Mouse (Mus musculus) kidney, embryonic 16.5 days (tissue): ENCODE results near the gene Itsn1. TPM values are rescaled to one million over a fixed set of nuclear protein-coding genes. Genes with fewer than 3 reads are reported as not detected.
A peak's percentile ranks its signal among the peaks of the same experiment; 100 is the strongest.

Source experiments
- ATAC-seq: fragments of 200-750 bp; cut with Nextera tagmentation; 2 replicates; pipeline ENCODE4 v1.8.0; 2017; ENCODE audit warnings: moderate TSS enrichment; ENCODE audit not compliant: low FRiP score, low TSS enrichment
- H3K27ac ChIP-seq: fragments of 300-500 bp; sonication (generic); 2 replicates; pipeline ENCODE4 v1.5.1; 2014; ENCODE audit warnings: low read length
- H3K27me3 ChIP-seq: fragments of 300-500 bp; sonication (generic); 2 replicates; pipeline ENCODE4 v1.6.1; 2014; ENCODE audit warnings: low read length, control low read depth, mixed read lengths; ENCODE audit not compliant: insufficient read depth
- H3K36me3 ChIP-seq: fragments of 300-500 bp; sonication (generic); 2 replicates; pipeline ENCODE4 v1.6.1; 2014; ENCODE audit warnings: low read length, control low read depth, mixed read lengths; ENCODE audit not compliant: insufficient read depth
- H3K4me1 ChIP-seq: fragments of 300-500 bp; sonication (generic); 2 replicates; pipeline ENCODE4 v1.6.1; 2014; ENCODE audit warnings: low read length, control low read depth, mixed read lengths; ENCODE audit not compliant: insufficient read depth
- H3K4me2 ChIP-seq: fragments of 300-500 bp; sonication (generic); replicated peaks from 2 replicates; pipeline ENCODE4 v1.6.1; 2014; ENCODE audit warnings: low read depth, low read length
- H3K4me3 ChIP-seq: fragments of 300-500 bp; sonication (generic); 2 replicates; pipeline ENCODE4 v1.5.1; 2014; ENCODE audit warnings: mild to moderate bottlenecking, low read length
- H3K9ac ChIP-seq: fragments of 300-500 bp; sonication (generic); replicated peaks from 2 replicates; pipeline ENCODE4 v1.6.1; 2014; ENCODE audit warnings: low read length
- H3K9me3 ChIP-seq: fragments of 300-500 bp; sonication (generic); 2 replicates; pipeline ENCODE4 v1.6.1; 2016; ENCODE audit warnings: low read length, control low read depth
- WGBS: fragments of 180-500 bp; shearing (Covaris S2); extraction: QIAGEN DNeasy Blood & Tissue Kit; methylation state at CpG from one replicate; pipeline ENCODE4 v1.1.7; 2014; 5-methylcytosine and 5-hydroxymethylcytosine counted together
- polyA plus RNA-seq: library from polyadenylated mRNA; unstranded; fragments of >200 nt; fragmentation: Nextera tagmentation; extraction: Ambion mirVana; gene quantifications from 2 replicates; pipeline ENCODE4 v1.2.1, GENCODE M21; 2015

The Itsn1 gene
- polyA plus RNA-seq, 1 experiment from 2014 or later, result 24.3 TPM

DNA sequence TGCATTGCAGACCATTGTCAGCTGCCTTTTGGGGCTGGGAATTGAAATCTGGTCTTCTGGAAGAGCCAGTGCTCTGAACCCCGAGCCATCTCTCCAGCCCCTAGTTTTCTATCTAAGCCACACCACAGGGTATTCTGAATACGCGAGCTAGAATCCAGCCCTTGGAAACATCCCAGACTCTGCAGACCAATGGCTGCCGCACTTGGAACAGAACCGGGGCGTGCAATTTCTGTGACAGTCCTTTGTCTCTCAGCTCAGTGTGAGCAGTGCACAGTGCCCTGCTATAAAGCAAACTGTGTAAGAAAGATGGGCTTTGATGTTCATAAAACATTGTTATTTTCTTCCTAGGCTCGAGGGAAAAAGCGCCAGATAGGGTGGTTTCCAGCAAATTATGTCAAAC, 138.6 kb downstream of the Itsn1 start:
- Histone ChIP-seq H3K4me1 (peaks cover 5% of the 10 kb centered on the region), H3K27me3 (no peaks in the 10 kb centered on the region), H3K9ac (no peak overlapping the region), H3K4me2 (no peak overlapping the region), H3K27ac (no peak overlapping the region), H3K9me3 (no peaks in the 10 kb centered on the region), H3K4me3 (no peak overlapping the region), H3K36me3 (peaks cover 26% of the 10 kb centered on the region)
- no peak for ATAC-seq
- 88% methylated on average over 8 of the region's 8 CpGs for WGBS

DNA sequence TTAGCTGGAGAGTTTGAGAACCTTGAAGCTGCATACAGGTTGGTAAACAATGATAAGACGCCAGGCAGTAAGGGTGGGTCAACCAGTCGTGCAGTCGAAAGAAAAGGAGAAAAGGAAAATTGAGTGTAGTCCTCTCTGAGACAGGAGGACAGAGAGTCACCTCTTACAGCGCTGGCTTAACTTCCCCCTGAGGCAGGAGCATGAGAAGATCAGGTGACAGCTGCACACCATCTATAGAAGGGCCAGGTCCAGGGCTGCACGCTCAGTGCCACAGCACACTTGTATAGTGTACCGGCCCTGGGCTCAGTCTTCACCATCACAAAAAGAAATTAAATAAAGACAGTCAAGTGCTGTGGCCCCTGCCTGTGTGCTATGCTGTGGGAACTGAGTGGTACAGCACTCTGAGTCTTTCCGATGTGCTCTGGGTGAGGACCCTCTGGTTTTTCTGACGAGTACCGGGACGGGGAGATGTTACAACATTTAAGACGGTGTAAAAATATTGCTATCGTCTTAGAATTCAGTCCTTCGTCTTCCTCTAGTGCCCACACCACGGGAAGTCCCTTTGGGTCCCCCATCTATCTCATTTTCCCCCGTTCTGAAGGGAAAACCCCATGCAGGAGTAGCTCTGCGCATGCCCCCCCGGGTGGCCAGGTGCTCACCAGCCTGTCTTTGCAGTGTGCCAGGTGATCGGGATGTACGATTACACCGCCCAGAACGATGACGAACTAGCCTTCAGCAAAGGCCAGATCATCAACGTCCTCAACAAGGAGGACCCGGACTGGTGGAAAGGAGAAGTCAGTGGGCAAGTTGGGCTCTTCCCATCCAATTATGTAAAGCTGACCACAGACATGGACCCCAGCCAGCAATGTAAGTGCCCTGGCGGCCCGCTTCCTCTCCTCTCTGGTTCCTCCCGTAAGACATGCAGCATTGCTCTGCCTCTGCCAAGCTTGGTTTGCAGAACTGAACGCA, 140.1 kb downstream of the Itsn1 start:
- Histone ChIP-seq H3K4me1 (no peaks in the 10 kb centered on the region), H3K27me3 (no peaks in the 10 kb centered on the region), H3K4me2 (no peak overlapping the region), H3K36me3 (peaks cover 19% of the 10 kb centered on the region), H3K4me3 (no peak overlapping the region), H3K9me3 (no peaks in the 10 kb centered on the region), H3K9ac (no peak overlapping the region), H3K27ac (no peak overlapping the region)
- ATAC-seq, result no peak
- WGBS, result 90% methylated on average over 28 of the region's 28 CpGs

DNA sequence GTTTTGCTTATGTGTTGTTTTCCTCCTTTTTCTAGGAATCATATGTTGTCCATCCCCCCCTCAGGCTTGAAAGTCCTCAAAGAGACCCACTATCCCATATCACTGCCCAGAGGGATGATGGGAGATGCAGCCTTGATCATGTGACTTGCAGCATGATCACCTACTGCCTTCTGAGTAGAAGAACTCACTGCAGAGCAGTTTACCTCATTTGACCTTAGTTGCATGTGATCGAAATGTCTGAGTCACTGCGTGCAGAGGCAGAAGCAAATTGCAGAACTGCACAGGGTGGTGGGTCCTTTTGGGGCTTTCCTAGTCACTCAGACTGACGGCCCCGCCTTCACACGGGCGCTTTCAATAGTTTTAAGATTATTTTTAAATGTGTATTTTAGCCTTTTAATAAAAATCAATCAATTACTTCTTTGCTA, 141.1 kb downstream of the Itsn1 start:
- WGBS, result 94% methylated on average over 6 of the region's 6 CpGs
- ATAC-seq, result no peak
- Histone ChIP-seq H3K4me3 (no peak overlapping the region), H3K36me3 (peaks cover 19% of the 10 kb centered on the region), H3K9me3 (no peaks in the 10 kb centered on the region), H3K27ac (no peak overlapping the region), H3K4me2 (no peak overlapping the region), H3K27me3 (no peaks in the 10 kb centered on the region), H3K4me1 (peaks cover under 1% of the 10 kb centered on the region; the same call in 1 of the 2 replicates), H3K9ac (no peak overlapping the region)

GRCm38 (mm10) chr16:91871188-91871587, 142.1 kb downstream of the Itsn1 start:
- WGBS, result 93% methylated on average over 6 of the region's 6 CpGs
- H3K9ac ChIP-seq, result no peak overlapping the region
- peaks cover 11% of the 10 kb centered on the region for H3K4me1 ChIP-seq
- no peak overlapping the region for H3K4me3 ChIP-seq
- H3K27me3 ChIP-seq, result no peaks in the 10 kb centered on the region
- no peaks in the 10 kb centered on the region for H3K9me3 ChIP-seq
- H3K36me3 ChIP-seq, result peaks cover 11% of the 10 kb centered on the region
- no peak for ATAC-seq
- no peak overlapping the region for H3K4me2 ChIP-seq
- H3K27ac ChIP-seq, result no peak overlapping the region

DNA sequence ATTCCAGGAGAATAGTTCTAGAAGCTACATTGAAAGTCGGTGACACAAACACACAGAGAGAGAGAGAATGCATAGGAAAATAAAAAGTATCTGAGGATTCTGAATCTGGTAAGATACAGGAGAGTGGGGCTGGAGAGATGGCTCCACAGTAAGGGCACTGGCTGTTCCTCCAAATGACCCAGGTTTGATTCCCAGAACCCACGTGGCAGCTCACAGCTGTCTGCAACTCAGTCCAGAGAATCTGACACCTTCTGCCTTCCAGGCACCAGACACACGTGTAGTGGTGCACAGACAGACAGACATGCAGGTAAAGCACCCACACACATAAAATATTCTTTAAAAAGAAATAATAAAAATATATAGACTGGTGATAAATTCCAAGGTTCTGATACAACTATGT, 144.6 kb downstream of the Itsn1 start:
- no peak for ATAC-seq
- Histone ChIP-seq H3K4me3 (no peak overlapping the region), H3K27ac (no peak overlapping the region), H3K9ac (no peak overlapping the region), H3K27me3 (no peaks in the 10 kb centered on the region), H3K36me3 (peaks cover 9% of the 10 kb centered on the region; the same call in 1 of the 2 replicates), H3K4me2 (no peak overlapping the region), H3K4me1 (peaks cover 11% of the 10 kb centered on the region), H3K9me3 (no peaks in the 10 kb centered on the region)
- whole genome bisulfite sequencing, result 72% methylated on average over 3 of the region's 3 CpGs

DNA sequence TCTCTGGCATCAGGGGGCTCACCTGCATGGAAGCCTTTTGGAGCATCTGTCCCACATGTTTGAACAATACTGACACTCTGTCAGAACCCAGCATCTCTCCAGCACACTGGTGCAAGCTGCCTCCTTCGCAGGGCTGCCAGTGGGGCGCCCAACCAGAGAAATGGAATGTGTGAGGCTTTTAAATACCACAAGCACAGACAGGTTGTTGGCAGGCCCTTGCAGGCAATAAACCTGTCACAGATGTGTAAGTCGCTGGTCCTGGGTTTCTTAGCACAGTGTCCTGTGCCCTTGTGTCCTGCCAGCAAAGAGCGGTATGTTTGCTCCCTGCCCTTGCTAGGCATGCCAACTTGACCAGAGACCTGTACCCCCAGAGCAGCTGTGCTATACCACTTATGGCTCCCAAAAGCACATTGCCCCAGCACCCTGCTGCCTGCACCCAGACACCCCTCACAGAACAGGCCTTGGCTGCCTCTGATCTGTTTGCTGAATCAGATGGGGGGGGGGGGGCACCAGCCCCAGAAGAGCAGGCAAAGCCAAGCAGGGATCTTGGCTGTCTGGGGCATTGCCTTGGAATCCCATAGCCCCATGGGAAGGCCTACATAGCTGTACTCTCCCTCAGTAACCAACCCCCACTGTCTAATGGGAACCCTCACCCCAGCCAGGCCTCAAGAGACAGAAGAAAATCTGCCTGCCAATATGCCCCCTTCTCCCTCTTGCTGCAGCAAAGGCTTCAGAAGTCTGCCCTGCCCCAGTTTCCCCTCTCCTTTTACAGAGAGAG, 146.7 kb downstream of the Itsn1 start:
- Histone ChIP-seq H3K9me3 (no peaks in the 10 kb centered on the region), H3K36me3 (peaks cover 9% of the 10 kb centered on the region; the same call in 1 of the 2 replicates), H3K4me3 (no peak overlapping the region), H3K9ac (no peak overlapping the region), H3K27ac (no peak overlapping the region), H3K4me1 (peaks cover 11% of the 10 kb centered on the region), H3K4me2 (no peak overlapping the region), H3K27me3 (no peaks in the 10 kb centered on the region)
- 23% methylated on average over 4 of the region's 4 CpGs for WGBS
- ATAC-seq, result peak; percentile 65; the same call in 1 of the 2 replicates

GRCm38 (mm10) chr16:91876457-91876856, 147.4 kb downstream of the Itsn1 start:
- peaks cover 14% of the 10 kb centered on the region for H3K4me1 ChIP-seq
- 88% methylated on average over 4 of the region's 4 CpGs for WGBS
- no peak overlapping the region for H3K4me3 ChIP-seq
- H3K9ac ChIP-seq, result no peak overlapping the region
- H3K27me3 ChIP-seq, result no peaks in the 10 kb centered on the region
- H3K27ac ChIP-seq, result no peak overlapping the region
- H3K9me3 ChIP-seq, result no peaks in the 10 kb centered on the region
- peaks cover 8% of the 10 kb centered on the region; the same call in 1 of the 2 replicates for H3K36me3 ChIP-seq
- H3K4me2 ChIP-seq, result no peak overlapping the region
- no peak for ATAC-seq

DNA sequence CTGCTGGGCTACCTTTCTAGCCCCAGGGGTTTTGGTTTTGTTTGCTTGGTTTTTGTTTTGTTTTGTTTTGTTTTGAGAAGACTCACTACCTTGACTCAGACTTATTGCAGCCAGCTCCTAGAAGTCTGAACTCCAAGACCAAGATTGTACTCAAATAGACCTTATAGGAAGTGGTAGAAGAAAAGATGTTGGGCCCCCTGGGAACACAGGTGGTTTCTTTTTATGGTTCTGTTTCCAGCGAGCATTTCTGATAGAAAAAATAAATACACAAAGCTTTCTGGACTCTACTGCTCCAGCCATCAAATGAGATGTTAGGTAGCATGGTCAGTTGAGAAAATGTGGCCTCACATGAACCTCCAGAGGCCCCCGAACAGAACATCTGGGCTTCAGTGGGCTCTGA, 150.0 kb downstream of the Itsn1 start:
- no peak for ATAC-seq

GRCm38 (mm10) chr16:91880869-91881767, 152.0 kb downstream of the Itsn1 start:
- ATAC-seq, result no peak
- H3K4me2 ChIP-seq, result no peak overlapping the region

More for the DNA sequence above, 150.0 kb downstream of the Itsn1 start:
- H3K27ac ChIP-seq, result no peak overlapping the region
- H3K36me3 ChIP-seq, result peaks cover 8% of the 10 kb centered on the region; the same call in 1 of the 2 replicates
- H3K4me3 ChIP-seq, result no peak overlapping the region
- no peaks in the 10 kb centered on the region for H3K9me3 ChIP-seq
- H3K4me2 ChIP-seq, result no peak overlapping the region
- H3K9ac ChIP-seq, result no peak overlapping the region
- H3K4me1 ChIP-seq, result peaks cover 32% of the 10 kb centered on the region
- H3K27me3 ChIP-seq, result no peaks in the 10 kb centered on the region
- 77% methylated on average over 2 of the region's 2 CpGs for WGBS

More at GRCm38 (mm10) chr16:91880869-91881767, 152.0 kb downstream of the Itsn1 start:
- H3K27ac ChIP-seq, result peak overlapping the region; percentile 83
- no peak overlapping the region for H3K9ac ChIP-seq
- WGBS, result 94% methylated on average over 11 of the region's 11 CpGs
- H3K4me3 ChIP-seq, result no peak overlapping the region
- peaks cover 28% of the 10 kb centered on the region for H3K4me1 ChIP-seq
- H3K27me3 ChIP-seq, result no peaks in the 10 kb centered on the region
- no peaks in the 10 kb centered on the region for H3K9me3 ChIP-seq
- peaks cover 8% of the 10 kb centered on the region; the same call in 1 of the 2 replicates for H3K36me3 ChIP-seq
